Mouse (Mus musculus) adrenal gland, postnatal 4 days (tissue): ENCODE data around the gene Fam120a. TPM values are rescaled to one million over a fixed set of nuclear protein-coding genes. Genes with fewer than 3 reads are reported as not detected.

ENCODE experiments used
- DNase-seq, 2 experiments: peaks; one replicate each; pipeline ENCODE4 v3.0.0; 2021 to 2022; ENCODE audit warnings: low spot score in 2 of 2, mixed read lengths in 2 of 2
- total RNA-seq, 2 experiments: library from RNA; stranded (reverse); gene quantifications; 2 replicates each; pipeline ENCODE4 v1.2.3; 2021

Gene Fam120a
- total RNA-seq, 2 experiments from 2014 or later, result 171 to 179 TPM

DNA sequence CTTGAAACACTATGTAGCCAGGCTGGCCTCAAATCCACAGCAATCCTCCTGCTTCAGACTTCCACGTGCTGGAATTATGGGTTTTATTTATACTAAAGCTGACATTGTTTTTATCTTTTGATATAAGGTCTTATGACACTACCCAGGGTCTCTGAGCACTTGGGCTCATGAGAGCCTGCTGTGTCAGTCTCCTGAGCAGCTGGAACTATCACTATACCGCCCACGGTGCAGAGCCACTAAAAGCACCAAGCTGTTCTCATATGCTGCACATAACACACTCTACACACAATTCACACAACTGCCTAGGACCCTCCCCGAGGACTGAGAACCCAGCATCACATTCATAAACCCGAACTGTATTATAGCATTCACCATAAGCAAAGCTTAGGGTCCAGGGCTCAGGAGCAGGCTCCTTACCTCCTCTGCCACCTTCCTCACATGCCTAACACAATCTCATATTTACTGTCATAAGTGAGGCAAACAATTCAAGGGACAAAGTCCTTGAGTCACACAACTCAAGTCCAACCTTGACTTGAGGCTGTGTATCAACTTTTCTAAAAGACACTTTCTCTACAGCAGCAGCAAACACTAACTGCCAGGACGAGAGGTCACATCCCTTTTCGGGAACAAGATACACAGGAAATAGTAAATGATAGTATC is 47.9 kb downstream of the Fam120a start:
- no peak for DNase-seq

DNA sequence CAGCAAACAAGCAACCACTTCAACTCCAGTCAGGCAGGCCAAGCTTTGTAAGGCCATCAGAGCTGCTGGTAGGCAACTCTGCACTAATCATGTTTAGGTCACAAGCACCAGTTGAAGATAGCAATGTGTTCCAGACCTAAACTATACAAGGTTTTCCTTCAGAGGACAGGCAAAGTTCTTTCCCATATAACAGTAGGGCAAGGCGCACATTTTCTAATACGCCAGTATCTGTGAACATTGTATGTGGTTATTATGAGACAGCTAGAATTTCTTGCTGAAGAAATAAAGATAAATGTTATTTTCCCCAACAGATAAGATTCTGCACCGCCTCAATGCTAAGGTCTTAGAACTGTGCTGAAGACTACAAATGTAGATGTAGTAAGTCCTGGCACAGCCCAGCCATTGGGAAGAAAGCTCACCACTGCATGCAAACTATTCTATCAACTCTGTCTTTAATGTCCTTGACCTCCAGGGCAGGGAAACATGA is 50.7 kb downstream of the Fam120a start:
- DNase-seq, result no peak

DNA sequence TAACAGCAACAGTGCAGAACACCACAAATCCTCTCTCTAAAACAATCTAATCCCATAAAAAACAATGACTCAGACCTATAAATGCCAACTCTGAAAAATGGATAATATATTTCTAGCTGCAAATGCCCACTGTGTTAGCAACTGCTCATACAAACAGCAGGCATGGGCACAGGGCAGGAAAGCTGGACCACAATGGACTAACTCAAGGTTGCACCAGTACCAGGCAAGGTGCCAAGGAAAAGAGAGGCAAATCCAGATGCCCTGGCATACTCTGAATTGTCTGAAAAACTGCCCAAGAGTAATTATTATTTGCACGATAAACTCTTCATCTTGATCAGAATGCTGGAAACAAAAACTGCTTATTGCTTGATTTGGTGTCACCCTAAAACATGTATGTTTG is 54.1 kb downstream of the Fam120a start:
- peak in 1 of 2 experiments; percentile 34 for DNase-seq

DNA sequence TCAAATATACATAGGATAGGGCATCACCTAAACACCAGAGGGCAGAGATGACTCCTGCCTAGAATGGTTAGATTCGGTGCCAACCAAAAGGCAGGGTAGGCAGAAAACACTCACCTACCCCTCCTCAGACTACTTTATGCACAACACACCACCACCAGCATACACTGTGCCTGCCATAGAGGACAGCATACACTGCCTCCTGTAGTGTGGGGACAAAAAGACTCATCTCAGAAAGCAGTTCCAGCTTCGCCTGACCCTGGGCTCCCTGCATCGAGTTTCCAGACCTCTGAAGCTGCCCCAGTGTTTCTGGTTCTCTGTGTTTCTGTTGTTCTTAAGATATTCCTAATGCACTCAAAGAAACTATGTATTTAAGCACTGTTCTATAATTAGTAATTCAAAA is 54.7 kb downstream of the Fam120a start:
- no peak for DNase-seq

DNA sequence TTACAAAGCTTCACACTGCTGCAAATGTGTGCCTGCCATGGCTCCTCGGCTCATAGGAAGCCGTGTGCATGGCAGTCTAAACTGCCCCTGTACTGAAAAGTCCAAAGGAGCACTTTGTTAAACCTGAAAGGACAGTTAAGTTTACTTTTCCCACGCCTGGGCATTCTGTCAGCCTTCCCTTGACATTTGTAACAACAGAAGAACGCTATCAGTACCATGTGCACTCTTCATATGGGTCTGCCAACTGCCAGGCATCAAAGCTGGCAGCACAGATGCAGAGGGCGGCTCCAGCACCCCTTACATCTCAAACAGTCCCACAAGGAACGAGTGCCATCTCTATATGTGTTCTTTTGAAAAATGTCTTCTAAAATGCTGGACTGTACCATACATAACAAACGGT is 56.4 kb downstream of the Fam120a start:
- DNase-seq, result no peak

DNA sequence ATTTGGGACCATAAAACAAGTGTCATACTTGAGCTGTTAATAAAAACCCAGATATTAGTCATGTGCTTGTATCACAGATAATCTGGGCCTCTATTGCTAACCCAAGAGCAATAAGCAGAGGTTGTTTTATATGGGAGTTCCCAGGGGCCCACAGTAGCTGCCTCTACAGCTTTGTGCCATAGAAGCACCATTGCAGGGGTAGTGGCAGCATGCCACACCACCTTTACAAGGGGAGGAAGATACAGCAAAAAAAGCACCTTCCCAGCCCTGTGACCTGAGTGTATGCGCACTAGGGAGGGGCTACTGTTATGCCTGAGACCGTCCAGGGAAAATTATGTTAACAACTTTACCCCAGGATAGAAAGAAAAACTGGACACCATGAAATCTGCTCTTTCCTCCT is 62.4 kb downstream of the Fam120a start:
- no peak for DNase-seq

DNA sequence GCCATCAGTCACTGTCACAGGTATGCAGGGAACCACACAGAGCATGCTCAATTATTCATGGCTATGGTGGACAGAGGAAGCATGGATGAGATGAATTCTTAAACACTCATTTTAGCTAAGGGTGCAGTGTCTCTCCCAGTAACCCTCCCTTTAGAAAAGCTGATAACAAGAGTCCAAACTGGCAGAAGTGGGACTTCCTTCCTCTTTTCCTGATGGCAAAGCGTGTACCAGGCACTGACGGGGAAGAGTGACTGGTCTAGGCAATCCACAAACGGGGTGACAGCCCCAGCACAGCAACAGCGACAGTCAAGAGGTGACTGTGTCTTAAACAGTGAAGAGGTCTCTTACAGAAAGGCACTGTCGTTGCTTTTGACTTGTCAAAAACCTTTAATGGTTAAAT is 72.4 kb downstream of the Fam120a start:
- no peak for DNase-seq

DNA sequence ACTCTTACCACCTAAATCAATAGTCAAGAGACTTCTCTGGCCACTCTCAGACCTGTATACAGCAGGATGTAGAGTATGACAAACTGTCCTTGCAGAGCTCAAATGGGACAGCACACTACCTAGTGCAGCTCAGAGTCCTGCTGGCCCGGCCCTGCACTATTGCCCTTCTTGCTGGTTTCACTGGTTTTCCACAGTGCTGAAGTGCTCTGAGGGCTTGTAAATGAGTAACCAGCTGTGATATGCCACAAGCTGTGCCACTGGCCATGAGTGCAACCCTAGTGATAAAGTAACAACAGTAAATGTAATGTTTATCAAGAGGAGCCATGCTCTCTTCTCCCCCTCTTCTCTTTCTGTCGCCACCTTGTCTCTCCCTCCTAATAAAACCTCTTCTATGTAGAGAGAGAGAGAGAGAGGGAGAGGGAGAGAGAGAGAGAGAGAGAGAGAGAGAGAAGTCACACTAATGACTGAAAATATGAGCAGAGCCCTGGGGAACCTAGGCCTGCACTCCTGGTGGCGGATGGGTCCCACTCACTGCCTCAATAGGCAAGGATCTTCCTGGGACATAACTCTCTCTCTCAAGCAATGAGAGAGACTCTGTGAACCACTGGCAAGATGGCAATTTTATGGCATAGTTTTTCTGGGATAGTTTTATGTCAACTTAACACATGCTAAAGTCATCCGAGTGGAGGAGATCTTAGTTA is 77.4 kb downstream of the Fam120a start:
- no peak for DNase-seq

DNA sequence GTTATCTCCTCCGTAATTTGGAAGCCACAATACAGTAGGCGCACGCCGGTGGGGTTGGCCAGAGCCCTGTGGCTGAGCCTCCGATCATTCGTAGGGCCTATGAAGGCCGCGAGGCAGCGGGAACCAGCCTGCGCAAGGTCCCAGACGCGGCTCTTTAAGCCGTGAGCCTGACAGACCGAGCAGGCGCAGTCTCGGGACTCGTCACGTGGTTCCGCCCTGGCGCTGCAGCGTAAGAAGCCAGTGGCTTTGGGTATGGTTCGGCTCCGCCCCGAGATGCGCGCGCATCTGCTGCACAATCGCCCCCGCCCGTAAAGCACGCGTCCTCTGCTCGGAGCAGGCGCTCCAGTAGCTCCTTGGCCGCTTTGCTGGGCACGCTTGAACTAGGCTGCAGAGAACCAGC is 89.3 kb downstream of the Fam120a start:
- DNase-seq, result peak; percentile 93 to 96

DNA sequence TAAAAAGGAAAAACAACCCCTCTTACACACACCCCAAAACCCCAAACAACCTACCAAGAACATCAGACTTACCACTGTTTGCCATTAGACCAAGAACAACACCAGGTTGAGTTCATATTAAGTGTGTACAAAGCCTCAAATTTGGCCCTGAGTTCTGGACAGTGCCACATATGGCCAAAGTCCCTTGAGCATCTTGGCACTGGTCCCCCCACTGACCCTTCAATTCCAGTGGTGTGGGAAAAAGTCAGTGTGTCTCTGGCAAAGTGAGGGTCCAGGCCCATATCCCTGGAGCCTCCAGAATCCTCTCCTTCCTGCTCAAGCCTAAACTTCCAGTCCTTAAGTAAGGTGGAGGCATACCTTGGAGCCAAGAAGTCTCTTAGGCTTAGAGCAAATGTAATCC is 90.0 kb downstream of the Fam120a start:
- DNase-seq, result no peak

DNA sequence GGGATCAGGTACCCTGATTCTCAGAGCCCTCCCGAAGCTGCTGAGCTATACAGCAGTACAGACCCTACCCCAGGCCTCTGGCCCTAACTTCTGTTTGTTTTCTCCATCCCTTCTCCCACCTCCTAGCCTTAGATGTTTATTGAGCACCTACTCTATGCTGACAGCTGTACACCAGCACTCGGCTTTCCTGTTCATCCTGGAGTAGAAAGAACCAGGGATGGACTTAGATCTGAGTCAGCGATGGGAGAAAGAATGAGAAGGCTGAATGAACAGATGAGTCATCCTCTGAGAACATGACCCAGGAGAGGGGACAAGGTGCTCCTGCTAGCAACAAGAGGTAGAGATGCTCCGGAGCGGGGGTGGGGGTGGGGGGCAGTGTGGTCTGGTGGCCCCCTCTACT is 95.1 kb downstream of the Fam120a start:
- DNase-seq, result no peak

DNA sequence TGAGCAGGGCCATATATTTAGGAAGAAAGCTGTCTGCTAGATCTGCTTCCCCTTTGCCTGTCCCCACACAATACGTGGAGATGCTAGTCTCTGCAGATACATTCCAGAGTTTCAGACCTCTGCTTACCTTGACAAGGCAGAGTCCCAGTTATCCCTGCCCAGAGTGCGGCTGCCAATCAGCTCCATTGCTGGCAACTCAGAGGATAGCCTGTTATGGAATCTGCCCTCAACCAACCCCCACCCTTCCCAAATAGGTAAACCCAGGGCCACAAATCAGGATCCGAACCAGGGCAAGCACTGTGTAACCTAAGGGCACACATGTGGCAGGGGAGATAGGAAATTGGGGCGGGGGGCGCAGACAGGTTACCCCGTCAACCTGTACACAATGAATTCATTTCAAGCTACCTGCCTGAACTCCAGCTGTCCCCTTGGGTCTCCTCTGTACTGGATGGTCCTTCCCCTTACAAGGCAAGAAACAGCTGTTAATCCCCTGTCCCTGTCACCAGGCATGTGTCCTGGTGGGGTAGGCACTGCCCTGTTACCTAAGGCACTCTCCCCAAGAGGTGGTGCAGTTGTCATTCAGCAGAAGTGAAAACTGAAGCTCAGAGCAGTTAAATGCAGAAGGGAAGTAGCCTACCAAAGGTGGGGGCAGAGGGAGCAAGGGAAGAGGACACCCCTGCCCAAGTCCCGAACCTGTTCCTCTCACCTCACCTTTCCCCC is 95.8 kb downstream of the Fam120a start:
- DNase-seq, result no peak

DNA sequence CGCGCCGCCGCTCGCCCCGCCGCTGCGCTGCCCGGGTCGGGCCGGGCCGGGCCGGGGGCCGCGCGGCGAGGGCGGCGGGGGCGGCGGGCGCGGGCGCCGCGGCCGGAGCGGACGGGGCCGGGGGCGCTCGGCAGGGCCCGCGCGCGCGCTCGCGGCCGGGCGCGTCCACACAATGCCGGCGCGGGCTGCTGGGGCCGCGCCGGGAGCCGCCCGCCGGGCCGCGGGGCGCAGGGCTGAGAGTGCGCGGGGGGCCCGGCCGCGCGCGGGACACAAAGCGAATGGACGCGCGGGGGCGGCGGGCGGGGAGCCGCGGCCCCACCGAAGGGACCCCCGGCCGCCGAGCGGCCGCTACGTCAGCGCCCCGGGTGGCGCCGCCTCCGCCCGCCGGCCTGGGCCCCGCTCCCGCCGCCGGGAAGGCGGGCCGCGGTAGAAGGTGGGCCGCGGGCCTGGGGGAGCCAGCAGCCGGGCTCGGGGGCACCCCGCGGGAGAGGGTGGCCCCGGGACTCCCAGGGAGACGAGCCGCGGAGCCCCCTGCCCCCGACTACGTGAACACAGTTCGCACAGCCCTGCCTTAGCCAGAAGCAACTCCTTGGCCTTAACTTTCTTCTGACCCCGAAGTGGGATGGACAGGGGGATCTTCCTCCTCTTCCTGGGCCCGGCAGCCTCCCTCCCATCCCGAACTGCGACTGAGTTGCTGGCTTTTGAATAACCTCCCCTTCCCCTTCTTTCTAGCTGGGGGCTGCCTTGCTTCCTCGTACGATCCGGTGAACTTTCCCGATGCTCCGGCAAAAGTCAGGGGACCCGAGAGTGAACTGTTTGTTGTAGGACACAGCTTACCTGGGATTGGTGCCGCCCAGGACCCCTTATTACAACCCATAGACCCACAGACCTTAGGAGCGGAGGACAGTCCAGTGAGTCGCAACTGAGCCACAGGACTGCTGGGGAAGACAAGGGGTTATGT is 96.8 kb downstream of the Fam120a start, which contains the start of gene Phf2:
Gene Phf2, minus strand, starts transcription at position 349 of the 961 bp plus-strand sequence.
- no peak for DNase-seq

DNA sequence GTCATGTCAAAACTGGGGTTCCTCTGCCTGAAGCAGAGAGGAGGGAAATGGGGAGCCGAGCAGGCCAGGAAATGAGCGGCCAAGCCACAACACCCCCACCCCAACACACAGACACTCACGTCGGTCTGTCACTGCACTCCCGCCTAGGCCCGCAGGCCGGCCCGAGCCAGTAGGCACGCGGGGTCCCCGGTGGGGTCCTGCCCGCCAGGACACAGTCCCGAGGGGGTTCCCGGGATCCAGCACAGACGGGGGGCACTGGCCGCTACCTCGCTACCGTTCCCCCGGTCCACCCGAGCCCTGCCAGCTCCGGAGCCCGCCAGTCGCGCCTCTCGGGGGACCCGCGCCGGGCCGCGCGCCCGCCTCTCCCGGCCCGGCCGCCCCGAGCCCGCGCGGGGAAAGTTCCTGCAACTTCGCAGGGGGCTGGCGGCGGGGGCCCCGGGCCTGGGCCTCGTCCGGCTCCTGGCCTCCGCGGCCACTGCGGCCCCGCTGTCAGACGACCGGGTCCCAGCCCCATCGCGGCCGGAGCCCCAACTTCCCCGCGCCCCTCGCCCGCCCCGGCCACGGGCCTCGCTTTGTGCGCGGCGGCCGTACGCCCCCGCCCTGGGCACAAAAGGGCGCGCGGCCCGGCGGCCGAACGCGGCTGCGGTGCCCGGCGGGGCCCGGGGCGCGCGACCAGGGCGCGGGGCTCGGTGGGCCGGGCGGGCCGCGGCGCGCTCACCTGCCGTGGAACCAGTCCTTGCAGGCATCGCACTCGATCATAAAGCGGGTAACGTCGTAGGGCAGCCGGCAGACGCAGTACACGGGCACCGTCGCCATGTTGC is 97.7 kb downstream of the Fam120a start:
- DNase-seq, result no peak

DNA sequence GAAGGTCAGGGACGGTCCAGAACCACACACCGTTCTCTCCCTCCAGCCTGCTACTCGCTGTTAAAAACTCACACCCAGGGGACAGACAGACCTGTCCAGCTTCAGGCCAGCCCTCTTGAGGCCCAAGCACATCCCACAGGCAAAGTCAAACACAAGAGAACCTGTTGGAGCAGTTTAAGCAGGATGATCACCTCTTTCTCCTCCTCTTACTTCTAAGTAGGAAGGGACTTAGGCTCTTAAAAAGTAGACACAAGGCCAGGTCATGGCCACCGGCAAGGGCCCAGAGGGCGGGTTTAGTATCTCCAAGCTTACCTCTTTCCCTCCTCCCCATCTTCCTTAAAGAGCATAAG is 98.2 kb downstream of the Fam120a start:
- no peak for DNase-seq

DNA sequence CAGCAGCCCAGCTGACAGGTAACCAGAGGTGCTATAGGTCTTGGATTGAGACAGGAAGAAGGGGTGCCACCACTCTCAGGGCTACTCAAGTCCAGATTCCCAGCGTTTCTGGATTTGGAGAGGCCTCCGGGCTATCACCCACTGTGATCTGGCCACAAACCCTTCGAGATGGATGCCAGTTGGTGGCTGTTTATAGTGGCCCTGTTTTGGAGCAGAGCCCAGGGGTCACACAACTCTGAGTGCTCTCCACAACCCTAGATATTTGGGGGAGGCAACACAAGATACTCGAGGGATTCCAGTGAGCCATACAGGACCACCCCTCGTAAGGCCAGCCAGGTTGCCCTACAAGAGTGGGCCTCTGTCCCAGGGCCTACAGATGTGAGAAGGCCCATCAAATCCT is 98.7 kb downstream of the Fam120a start:
- DNase-seq, result no peak

DNA sequence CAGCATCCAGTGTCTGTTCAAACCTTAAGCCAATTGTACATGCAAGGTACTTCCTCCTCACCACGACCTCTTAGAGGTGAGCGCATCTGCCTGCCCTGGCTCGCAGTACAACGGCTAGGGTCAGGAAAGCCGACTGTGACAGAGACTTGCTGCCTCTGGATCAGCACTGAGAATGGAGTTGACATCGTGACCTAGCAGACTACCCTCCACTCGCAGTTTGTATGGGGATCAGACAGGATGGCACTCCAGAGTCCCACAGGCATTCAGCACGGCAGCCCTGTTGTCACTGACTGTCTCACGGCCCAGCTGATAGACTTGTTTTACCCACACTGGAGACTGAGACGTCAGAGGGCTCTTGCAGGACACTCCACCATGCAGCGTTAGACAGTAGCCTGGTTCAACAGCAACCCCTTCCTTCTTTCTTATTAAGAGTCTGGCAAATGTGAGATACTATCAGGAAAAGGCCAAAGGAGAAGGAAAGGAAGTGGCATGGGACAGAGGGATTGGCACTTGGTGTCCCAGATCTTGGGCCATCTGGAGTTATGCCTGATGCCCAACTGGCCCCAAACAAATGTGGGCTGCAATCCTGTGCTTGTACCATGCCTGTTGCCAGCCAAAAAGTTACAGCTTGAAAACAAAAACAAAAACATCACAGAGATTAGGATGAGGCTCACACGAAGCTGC is 103.0 kb downstream of the Fam120a start:
- DNase-seq, result no peak

DNA sequence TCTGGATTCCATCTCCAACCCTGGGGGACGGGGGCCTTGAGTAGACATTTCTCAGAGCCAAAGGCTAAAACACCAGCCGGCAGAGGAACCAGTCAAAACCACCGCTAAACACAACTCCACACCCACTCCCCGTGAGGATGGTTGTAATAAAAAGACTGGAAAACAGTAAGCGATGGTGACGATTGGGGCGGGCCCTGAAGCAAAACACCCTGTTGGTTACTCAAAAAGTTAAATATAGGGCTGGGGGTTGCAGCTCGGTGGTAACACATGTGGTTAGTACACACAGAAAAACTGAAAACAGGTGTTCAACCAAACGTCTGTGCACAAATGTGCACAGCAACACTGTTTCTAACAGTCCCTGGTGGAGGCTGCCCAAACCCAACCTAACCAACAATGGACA is 104.3 kb downstream of the Fam120a start:
- no peak for DNase-seq

DNA sequence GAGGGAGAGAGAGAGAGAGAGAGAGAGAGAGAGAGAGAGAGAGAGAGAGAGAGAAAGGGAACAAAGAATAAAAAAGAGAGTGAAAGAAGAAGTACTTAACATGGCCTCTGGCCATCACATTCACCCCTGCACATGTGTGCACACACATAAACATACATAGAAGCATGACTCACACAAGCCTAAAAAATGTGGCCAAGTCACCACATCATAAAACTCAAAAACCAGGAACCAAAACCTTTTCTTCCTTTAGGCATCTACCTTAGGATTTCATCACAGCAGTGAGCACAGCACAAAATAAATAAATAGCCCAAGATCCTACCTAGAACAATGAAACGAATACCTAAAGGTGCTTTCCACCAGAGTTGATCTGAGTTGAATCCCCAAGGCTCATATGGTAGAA is 105.9 kb downstream of the Fam120a start:
- DNase-seq, result no peak

DNA sequence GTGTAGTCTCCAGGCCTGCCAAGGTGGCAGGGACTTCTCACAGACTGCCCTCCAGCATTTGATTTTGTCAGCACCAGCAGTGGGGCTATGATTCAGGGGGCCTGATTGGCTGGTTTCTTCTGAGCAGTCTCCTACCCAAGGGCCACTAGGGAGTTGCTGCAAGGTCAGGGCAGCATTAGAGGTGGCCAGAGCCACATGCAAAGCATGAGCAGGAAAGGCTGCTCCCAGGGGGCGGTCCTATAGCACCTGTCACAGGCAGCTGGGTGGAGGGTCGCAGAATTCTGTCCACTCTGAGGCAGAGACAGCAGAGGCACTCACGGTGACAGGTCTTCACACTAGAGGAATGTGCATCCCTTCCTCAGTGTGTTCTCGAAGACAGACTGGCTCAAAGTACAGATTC is 109.0 kb downstream of the Fam120a start:
- no peak for DNase-seq
